Mouse (Mus musculus) spleen, postnatal 0 days (tissue): ENCODE measurements around the gene Etaa1. TPM values are rescaled to one million over a fixed set of nuclear protein-coding genes. Genes with fewer than 3 reads are reported as not detected.

Source experiments
- polyA plus RNA-seq: library from polyadenylated mRNA; unstranded; fragments of >200 nt; fragmentation: Nextera tagmentation; extraction: Ambion mirVana; gene quantifications from 2 replicates; pipeline ENCODE4 v1.2.1, GENCODE M21; 2015

Etaa1 gene
- polyA plus RNA-seq = 8.1 and 8.3 TPM in 2 replicates

DNA sequence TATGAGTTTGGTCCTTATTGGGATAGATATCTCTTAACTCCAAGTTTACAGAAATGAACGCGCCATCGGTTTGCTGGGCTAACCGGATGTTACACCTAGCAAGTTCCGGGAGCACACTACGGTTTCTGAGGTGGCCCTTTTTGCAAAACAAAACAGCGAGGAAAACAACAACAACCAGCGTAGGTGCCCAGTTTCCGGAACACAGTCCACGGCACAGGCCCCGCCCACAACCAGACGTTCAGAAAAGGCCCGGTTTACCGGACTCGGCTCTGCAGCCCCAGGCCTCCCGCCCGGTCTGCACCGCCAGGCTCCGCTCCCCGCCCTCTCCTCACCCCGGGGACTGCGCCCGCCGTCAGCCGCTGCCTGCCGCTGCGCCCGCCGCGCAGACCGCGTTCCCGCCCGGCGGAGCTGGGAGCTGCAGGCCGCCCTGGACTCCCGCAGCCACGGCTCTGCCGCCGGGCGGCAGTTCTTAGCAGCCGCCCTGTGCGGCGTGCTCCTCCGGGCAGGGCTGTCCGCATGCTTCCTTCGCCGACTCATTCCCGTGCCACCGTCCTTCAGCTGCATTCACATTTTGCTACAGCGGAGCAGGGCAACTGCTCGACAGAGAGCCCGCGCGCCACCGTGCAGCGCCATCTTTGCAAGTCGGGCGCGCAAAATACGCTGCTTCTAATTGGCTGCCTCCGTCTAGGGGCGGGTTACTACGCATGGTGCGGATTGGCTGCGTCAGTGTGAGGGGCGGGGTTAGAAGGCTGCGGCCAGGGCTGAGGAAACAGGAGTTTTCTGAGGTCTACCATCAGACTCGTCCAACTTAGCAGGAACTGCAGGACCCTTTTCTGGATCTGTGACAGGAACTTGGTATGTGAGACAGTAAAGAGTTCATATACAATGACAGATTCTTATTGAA is at the start of gene Etaa1:
Etaa1 (minus strand) TSS at position 645 of the 904 bp plus-strand sequence.

